Mouse (Mus musculus) erythroblast, adult 5-6 weeks (primary cell): ENCODE data around the gene Cog8. TPM values are rescaled to one million over a fixed set of nuclear protein-coding genes. Genes with fewer than 3 reads are reported as not detected.

ENCODE experiments used
- total RNA-seq, 2 experiments: library from RNA; stranded (forward) in 1 of 2; stranded (reverse) in 1 of 2; fragments of 150-400 nt in 1 of 2; fragments of 200-764, 138-1000 nt in 1 of 2; gene quantifications; 2 replicates each; pipeline versions ENCODE4 v1.2.3 to v1.2.4; 2015 to 2017; ENCODE audit warnings: low replicate concordance in 2 of 2

Cog8 gene
- total RNA-seq, 2 experiments from 2014 or later: 4.2 to 8.9 TPM

Other genes starting within 250 kb of the Cog8 start
- not detected in 2 replicates for gene Has3, start 186.4 kb downstream of the Cog8 start, total RNA-seq (2015; ENCODE audit: low replicate concordance)
- not detected in 2 replicates for gene Has3, start 186.4 kb downstream of the Cog8 start, total RNA-seq (2017; ENCODE audit: low replicate concordance)
- gene Utp4, start 163.1 kb downstream of the Cog8 start, total RNA-seq (2015; ENCODE audit: low replicate concordance): 12.7 and 22.6 TPM in 2 replicates
- 5.4 and 9.1 TPM in 2 replicates for gene Utp4, start 163.1 kb downstream of the Cog8 start, total RNA-seq (2017; ENCODE audit: low replicate concordance)
- 2.1 and 4.2 TPM in 2 replicates for gene Sntb2, start 120.9 kb downstream of the Cog8 start, total RNA-seq (2015; ENCODE audit: low replicate concordance)
- gene Sntb2, start 120.9 kb downstream of the Cog8 start, total RNA-seq (2017; ENCODE audit: low replicate concordance): 1.7 and 2.9 TPM in 2 replicates
- 10.2 and 12.1 TPM in 2 replicates for gene Vps4a, start 25.5 kb downstream of the Cog8 start, total RNA-seq (2015; ENCODE audit: low replicate concordance)
- 9.1 and 10.7 TPM in 2 replicates for gene Vps4a, start 25.5 kb downstream of the Cog8 start, total RNA-seq (2017; ENCODE audit: low replicate concordance)
- gene Pdf, start 8.1 kb downstream of the Cog8 start, total RNA-seq (2015; ENCODE audit: low replicate concordance): 4.4 and 7.9 TPM in 2 replicates
- gene Pdf, start 8.1 kb downstream of the Cog8 start, total RNA-seq (2017; ENCODE audit: low replicate concordance): 9.3 and 10.7 TPM in 2 replicates
- gene Nip7, start 188 bp upstream of the Cog8 start, total RNA-seq (2015; ENCODE audit: low replicate concordance): 19.4 and 22.5 TPM in 2 replicates
- gene Nip7, start 188 bp upstream of the Cog8 start, total RNA-seq (2017; ENCODE audit: low replicate concordance): 5.0 and 8.9 TPM in 2 replicates
- gene Tmed6, start 9.0 kb upstream of the Cog8 start, total RNA-seq (2015; ENCODE audit: low replicate concordance): not detected in 2 replicates
- not detected in 2 replicates for gene Tmed6, start 9.0 kb upstream of the Cog8 start, total RNA-seq (2017; ENCODE audit: low replicate concordance)
- gene Terf2, start 39.9 kb upstream of the Cog8 start, total RNA-seq (2015; ENCODE audit: low replicate concordance): 9.2 and 14.2 TPM in 2 replicates
- gene Terf2, start 39.9 kb upstream of the Cog8 start, total RNA-seq (2017; ENCODE audit: low replicate concordance): 12.9 and 15.5 TPM in 2 replicates
- gene Cyb5b, start 94.0 kb upstream of the Cog8 start, total RNA-seq (2015; ENCODE audit: low replicate concordance): 10.2 and 21.3 TPM in 2 replicates
- gene Cyb5b, start 94.0 kb upstream of the Cog8 start, total RNA-seq (2017; ENCODE audit: low replicate concordance): 8.1 and 12.8 TPM in 2 replicates
- 11.0 and 14.6 TPM in 2 replicates for gene Nfat5, start 236.8 kb upstream of the Cog8 start, total RNA-seq (2015; ENCODE audit: low replicate concordance)
- gene Nfat5, start 236.8 kb upstream of the Cog8 start, total RNA-seq (2017; ENCODE audit: low replicate concordance): 9.1 and 21.7 TPM in 2 replicates